Mouse (Mus musculus) heart, postnatal 0 days (tissue): ENCODE measurements at regions not wholly inside any gene's neighbourhood (a gene's known extent, or its start where the extent isn't known, plus 50 kb on each side); places are given as distances from the start of the nearest gene placed in this dataset.

Experiments
- CTCF ChIP-seq: IDR thresholded peaks from 2 replicates; pipeline ENCODE4 v1.5.1; 2016; ENCODE audit warnings: antibody characterized with exemption, control low read depth, low read depth
- EP300 ChIP-seq: IDR thresholded peaks from 2 replicates; pipeline ENCODE4 v1.6.1; 2016; ENCODE audit warnings: antibody characterized with exemption, low read depth

DNA sequence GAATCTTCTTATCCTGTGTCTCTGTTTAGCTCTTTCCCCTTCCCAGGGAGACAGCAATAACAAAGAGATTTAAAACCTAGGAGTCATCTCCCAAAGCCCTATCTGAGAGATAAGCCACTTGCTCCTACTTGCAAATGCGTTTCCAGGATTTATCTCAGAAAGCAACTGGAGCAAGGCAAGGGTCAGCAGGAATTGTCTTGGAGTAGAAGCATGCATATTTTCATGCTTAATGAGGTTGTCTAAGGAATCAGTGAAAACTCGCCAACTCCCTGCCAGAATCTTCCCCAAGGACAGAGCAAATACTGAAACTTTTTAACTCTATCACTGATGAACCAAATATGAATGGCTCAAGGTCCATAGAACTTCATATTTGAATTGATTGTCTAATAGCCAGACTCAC, 234.6 kb upstream of the Cd180 start:
- TF ChIP-seq CTCF (no peak), EP300 (no peak)
